Mouse (Mus musculus) heart, embryonic 13.5 days (tissue): Measurements from ENCODE around the gene Mns1. TPM values are rescaled to one million over a fixed set of nuclear protein-coding genes. Genes with fewer than 3 reads are reported as not detected.
A peak's percentile ranks its signal among the peaks of the same experiment; 100 is the strongest.

Experiments
- ATAC-seq: fragments of 200-750 bp; cut with Nextera tagmentation; 2 replicates; pipeline ENCODE4 v1.8.0; 2017; ENCODE audit warnings: moderate TSS enrichment; ENCODE audit not compliant: insufficient number of reproducible peaks, low FRiP score, low TSS enrichment; ENCODE audit errors: extremely low read depth
- H3K27ac ChIP-seq: fragments of 300-500 bp; sonication (generic); replicated peaks from 2 replicates; pipeline ENCODE4 v1.5.1; 2015; ENCODE audit warnings: moderate library complexity, mild to moderate bottlenecking, inconsistent platforms
- H3K27me3 ChIP-seq: fragments of 300-500 bp; sonication (generic); replicated peaks from 2 replicates; pipeline ENCODE4 v1.6.1; 2015; ENCODE audit warnings: mild to moderate bottlenecking, inconsistent platforms
- H3K36me3 ChIP-seq: fragments of 300-500 bp; sonication (generic); 2 replicates; pipeline ENCODE4 v1.6.1; 2015; ENCODE audit warnings: mild to moderate bottlenecking, inconsistent platforms
- H3K4me1 ChIP-seq: fragments of 300-500 bp; sonication (generic); 2 replicates; pipeline ENCODE4 v1.6.1; 2015; ENCODE audit warnings: inconsistent platforms
- H3K4me2 ChIP-seq: fragments of 300-500 bp; sonication (generic); 2 replicates; pipeline ENCODE4 v1.6.1; 2015; ENCODE audit warnings: inconsistent platforms, mild to moderate bottlenecking, moderate library complexity
- H3K4me3 ChIP-seq: fragments of 300-500 bp; sonication (generic); 2 replicates; pipeline ENCODE4 v1.5.1; 2015; ENCODE audit warnings: moderate library complexity, mild to moderate bottlenecking, inconsistent platforms
- H3K9ac ChIP-seq: fragments of 300-500 bp; sonication (generic); 2 replicates; pipeline ENCODE4 v1.6.1; 2015; ENCODE audit warnings: inconsistent platforms, mild to moderate bottlenecking, moderate library complexity
- H3K9me3 ChIP-seq: fragments of 300-500 bp; sonication (generic); 2 replicates; pipeline ENCODE4 v1.6.1; 2016; ENCODE audit warnings: inconsistent platforms
- WGBS: fragments of 180-500 bp; shearing (Covaris S2); methylation state at CpG from one replicate; pipeline ENCODE4 v1.1.7; 2015; ENCODE audit warnings: mixed read lengths; 5-methylcytosine and 5-hydroxymethylcytosine counted together
- polyA plus RNA-seq: library from polyadenylated mRNA; unstranded; fragments of >200 nt; fragmentation: Nextera tagmentation; extraction: Ambion mirVana; gene quantifications from 2 replicates; pipeline ENCODE4 v1.2.1, GENCODE M21; 2015

The Mns1 gene
- polyA plus RNA-seq, 1 experiment from 2014 or later: 16.4 TPM

DNA sequence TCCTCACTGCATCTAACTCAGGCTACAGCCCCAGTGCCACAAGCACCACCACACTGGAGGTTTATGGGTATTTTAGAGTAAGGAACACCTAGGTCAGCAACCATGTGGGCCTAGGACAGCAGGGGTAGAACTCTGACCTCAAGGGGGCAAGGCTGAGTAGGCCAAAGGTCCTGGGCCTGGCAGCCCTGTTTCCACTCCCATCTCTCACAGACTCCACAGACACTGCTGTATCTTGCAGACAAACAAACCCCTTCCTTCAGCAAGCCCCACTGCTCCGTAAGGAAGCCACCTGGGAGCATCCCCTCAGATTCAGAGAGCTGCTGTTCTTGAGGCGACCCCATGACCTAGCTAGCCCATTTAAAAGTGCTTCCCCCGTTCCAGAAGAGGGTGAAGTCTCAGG lies 32.9 kb upstream of the Mns1 start:
- H3K36me3 ChIP-seq: no peaks in the 10 kb centered on the region
- H3K27me3 ChIP-seq: no peaks in the 10 kb centered on the region; the same call in 1 of the 2 replicates

DNA sequence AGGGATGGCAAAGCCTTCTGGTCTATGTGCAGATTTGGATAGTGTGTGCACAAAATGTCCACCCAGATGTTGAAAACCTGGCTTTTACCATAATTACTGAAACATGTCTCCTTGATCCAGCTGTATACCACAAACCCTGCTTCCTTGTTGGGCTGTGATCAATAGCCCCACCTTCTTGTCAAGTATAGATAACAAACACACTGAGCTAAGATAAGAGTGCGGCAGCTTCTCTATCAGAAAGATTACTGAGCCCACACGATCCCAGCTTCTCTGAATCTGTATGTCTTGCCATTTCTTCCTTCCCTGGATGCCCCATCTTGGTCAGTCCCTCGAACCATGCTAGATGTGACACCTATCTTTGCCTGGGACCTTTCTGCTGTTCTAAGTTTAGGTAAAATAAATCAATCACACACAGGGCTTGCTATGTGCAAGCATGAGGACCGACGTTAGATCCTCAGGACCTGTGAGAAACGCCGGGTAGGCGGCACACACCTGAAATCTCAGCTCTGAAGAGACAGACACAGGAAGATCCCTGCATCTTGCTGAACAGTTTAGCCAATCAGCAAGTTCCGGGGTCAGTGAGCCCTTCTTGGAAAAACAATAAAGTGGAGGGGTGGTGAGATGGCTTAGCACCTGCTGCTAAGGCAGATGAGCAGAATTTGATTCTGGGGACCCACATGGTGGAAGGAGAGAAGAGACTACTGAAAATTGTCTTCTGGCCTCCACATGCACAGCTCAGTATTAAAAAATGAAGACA lies 31.8 kb upstream of the Mns1 start:
- H3K4me2 ChIP-seq: no peak overlapping the region
- WGBS: 69% methylated on average over 9 of the region's 9 CpGs
- no peak overlapping the region for H3K27ac ChIP-seq
- H3K4me1 ChIP-seq: peaks cover 11% of the 10 kb centered on the region
- no peak overlapping the region for H3K4me3 ChIP-seq
- no peaks in the 10 kb centered on the region for H3K9me3 ChIP-seq
- no peaks in the 10 kb centered on the region; the same call in 1 of the 2 replicates for H3K27me3 ChIP-seq
- no peak for ATAC-seq
- H3K9ac ChIP-seq: no peak overlapping the region
- H3K36me3 ChIP-seq: no peaks in the 10 kb centered on the region

More for the DNA sequence above, 32.9 kb upstream of the Mns1 start:
- Histone ChIP-seq H3K27ac (no peak overlapping the region), H3K4me1 (peaks cover 10% of the 10 kb centered on the region), H3K4me2 (no peak overlapping the region), H3K9me3 (no peaks in the 10 kb centered on the region), H3K9ac (no peak overlapping the region), H3K4me3 (no peak overlapping the region)
- ATAC-seq: no peak
- WGBS: 80% methylated on average over 3 of the region's 3 CpGs

DNA sequence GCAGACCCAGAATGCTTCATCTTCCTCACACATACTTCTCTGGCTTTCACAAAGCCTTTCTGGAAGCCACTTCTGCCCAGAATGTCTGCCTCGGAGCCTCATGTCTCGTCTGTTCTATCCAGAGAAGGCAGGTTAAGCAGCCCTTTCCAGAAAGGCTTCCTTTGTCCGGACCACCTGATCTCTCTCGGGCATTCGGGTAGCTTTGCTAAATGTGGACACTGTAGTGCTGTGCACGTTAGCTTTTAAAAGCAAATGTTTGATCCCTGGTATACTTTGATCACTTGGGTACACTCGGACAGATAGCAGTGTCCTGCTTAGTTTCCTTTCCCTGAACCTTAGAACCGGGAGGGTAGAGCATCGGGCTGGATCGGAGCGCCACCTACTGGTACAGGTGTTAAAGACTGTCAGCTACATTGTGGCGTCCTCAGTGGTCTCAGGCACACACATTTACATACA lies 29.7 kb upstream of the Mns1 start:
- H3K27ac ChIP-seq: no peak overlapping the region
- 0 out of 2 replicates have a peak, but pooled peaks have one; percentile 49 for ATAC-seq
- no peaks in the 10 kb centered on the region for H3K9me3 ChIP-seq
- H3K36me3 ChIP-seq: no peaks in the 10 kb centered on the region
- peak overlapping the region; percentile 69 for H3K4me2 ChIP-seq
- H3K27me3 ChIP-seq: no peaks in the 10 kb centered on the region; the same call in 1 of the 2 replicates
- peaks cover 18% of the 10 kb centered on the region for H3K4me1 ChIP-seq
- 8% methylated on average over 12 of the region's 12 CpGs for WGBS
- peak overlapping the region; percentile 72 for H3K9ac ChIP-seq
- peak overlapping the region; percentile 51 for H3K4me3 ChIP-seq

DNA sequence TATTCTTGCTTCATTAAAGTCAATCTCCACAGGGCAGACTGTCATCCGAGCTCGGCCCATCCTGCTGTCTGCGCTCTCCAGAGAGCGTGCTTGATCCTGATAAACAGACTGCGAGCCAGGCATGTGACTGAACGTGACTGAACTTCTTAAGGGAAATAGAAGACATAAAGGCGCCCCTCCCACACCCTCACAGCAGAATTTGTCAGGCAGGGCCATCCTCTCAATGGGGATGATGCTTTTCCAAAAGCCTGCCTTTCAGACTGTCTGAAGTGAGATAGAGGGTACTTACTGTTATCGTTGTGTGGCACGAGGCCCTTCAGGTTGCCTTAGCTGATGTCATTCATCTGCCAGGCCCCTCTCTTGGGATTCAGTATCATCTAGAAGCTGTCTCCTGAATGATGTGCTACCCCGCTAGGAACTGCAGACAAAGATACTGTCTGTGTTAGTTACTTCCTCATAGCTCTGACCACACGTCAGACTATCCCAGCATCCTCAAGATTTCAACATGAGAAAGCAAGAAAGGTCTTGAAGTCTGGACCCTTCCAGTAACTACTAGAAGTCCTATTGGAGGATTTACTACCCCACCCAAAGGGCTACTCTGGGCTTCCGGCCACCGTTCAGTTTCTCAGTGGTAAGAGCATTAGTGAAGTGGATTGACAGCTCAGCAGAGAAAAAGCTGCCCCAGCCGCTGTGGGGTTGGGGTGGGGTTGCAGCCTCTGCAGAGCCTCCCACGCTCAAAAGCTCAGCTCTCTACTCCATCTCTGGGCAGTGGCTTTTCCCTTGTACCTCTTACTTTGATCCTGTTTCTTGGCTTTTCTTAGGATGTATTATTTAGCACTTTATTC lies 28.2 kb upstream of the Mns1 start:
- no peaks in the 10 kb centered on the region for H3K36me3 ChIP-seq
- H3K9ac ChIP-seq: peak overlapping the region; percentile 16; the same call in 1 of the 2 replicates
- no peaks in the 10 kb centered on the region; the same call in 1 of the 2 replicates for H3K27me3 ChIP-seq
- peak overlapping the region; percentile 69 for H3K4me2 ChIP-seq
- H3K27ac ChIP-seq: no peak overlapping the region
- WGBS: 14% methylated on average over 15 of the region's 15 CpGs
- ATAC-seq: no peak
- peaks cover 18% of the 10 kb centered on the region for H3K4me1 ChIP-seq
- no peaks in the 10 kb centered on the region for H3K9me3 ChIP-seq
- no peak overlapping the region for H3K4me3 ChIP-seq

DNA sequence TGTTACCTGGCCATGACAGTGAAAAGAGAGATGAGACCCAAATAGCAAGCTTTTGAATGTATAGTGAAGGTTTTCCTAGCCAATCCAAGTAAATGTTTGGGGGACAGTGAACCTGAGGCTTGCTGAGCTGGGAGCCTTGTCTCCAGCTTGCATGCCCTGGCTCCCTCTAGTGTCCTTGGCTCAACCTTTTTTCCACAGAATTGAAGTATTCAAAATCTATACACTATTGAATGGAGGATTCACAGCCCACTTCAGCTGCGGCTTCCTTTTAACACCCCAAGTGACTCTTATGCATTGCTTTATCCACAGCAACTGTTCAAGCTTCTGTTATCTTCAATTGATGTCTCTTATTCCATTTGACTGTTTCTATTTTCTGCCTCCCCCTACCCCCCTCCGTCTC lies 26.1 kb upstream of the Mns1 start:
- Histone ChIP-seq H3K9me3 (no peaks in the 10 kb centered on the region), H3K27me3 (no peaks in the 10 kb centered on the region), H3K4me2 (no peak overlapping the region), H3K4me1 (peaks cover 18% of the 10 kb centered on the region), H3K4me3 (no peak overlapping the region), H3K9ac (no peak overlapping the region), H3K36me3 (no peaks in the 10 kb centered on the region), H3K27ac (no peak overlapping the region)
- ATAC-seq: no peak
- WGBS: 81% methylated on average over 2 of the region's 2 CpGs

DNA sequence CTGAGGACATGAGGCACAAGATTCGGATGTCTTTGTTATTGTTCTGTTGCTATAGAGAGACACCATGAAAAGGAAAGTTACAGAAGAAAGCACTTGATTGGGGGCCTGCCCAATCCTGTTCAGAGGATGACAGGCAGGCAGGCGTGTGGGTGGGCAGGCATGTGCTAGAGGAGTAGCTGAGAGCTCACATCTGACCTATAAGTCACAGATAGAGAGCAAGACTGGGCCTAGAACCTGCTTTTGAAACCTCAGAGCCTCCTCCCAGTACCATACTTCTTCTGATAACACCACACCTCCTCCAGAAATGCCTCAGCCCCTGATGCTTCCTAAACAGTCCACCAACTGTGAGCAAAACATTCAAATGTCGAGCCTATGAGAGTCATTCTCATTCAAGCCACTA lies 19.4 kb upstream of the Mns1 start:
- no peak overlapping the region for H3K27ac ChIP-seq
- no peak overlapping the region for H3K4me3 ChIP-seq
- no peaks in the 10 kb centered on the region for H3K36me3 ChIP-seq
- H3K4me1 ChIP-seq: peaks cover 22% of the 10 kb centered on the region
- ATAC-seq: no peak
- no peak overlapping the region for H3K9ac ChIP-seq
- H3K27me3 ChIP-seq: no peaks in the 10 kb centered on the region
- WGBS: 74% methylated on average over 3 of the region's 3 CpGs
- no peaks in the 10 kb centered on the region for H3K9me3 ChIP-seq
- no peak overlapping the region for H3K4me2 ChIP-seq

DNA sequence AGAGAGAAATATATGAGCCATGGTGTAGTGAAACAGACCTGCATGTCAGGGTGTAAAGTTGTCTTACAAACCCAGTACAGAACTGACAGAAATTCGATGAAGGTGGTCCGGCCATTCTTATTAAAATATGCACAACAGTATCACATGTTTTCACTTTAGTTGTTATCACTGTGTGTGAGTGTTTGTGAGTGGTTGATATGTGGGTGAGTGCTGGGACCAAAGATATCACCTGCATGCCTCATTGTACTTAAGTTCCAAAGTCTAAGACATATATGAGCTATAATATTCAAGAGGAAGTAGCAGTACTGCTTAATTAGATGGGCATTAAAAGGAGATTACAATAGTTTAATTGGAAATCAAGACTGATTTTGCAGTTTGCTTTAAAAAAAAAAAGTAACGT lies 17.3 kb upstream of the Mns1 start:
- ATAC-seq: no peak
- Histone ChIP-seq H3K36me3 (no peaks in the 10 kb centered on the region), H3K9me3 (no peaks in the 10 kb centered on the region), H3K9ac (no peak overlapping the region), H3K27ac (no peak overlapping the region), H3K27me3 (no peaks in the 10 kb centered on the region), H3K4me3 (no peak overlapping the region), H3K4me2 (no peak overlapping the region), H3K4me1 (peaks cover 22% of the 10 kb centered on the region)
- WGBS: 59% methylated on average over 3 of the region's 3 CpGs

DNA sequence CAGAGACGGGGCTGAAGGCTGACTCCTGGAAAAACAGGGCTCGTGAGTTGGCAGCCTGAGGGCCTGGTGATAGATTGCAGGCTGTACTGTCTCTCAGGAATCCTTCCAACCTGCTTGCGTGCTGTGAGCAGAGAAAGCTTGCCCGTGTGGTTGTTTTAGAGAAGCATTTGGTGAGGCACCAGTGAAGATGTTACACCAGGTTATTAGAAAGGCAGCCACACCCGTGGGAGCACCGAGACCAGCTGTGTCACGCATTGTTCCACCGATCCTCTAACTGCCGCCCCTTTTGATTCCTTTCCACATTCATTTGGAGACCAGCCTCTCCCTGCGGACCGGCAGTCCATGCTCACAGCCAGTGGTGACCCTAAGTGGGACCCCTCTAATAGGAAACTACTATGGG lies 15.5 kb upstream of the Mns1 start:
- 60% methylated on average over 11 of the region's 11 CpGs for WGBS
- H3K36me3 ChIP-seq: no peaks in the 10 kb centered on the region
- no peak overlapping the region for H3K4me3 ChIP-seq
- ATAC-seq: no peak
- peak overlapping the region; percentile 32 for H3K27ac ChIP-seq
- no peaks in the 10 kb centered on the region for H3K9me3 ChIP-seq
- no peak overlapping the region; the same call in 1 of the 2 replicates for H3K9ac ChIP-seq
- peak overlapping the region; percentile 20 for H3K4me2 ChIP-seq
- H3K27me3 ChIP-seq: no peaks in the 10 kb centered on the region
- H3K4me1 ChIP-seq: peaks cover 22% of the 10 kb centered on the region

DNA sequence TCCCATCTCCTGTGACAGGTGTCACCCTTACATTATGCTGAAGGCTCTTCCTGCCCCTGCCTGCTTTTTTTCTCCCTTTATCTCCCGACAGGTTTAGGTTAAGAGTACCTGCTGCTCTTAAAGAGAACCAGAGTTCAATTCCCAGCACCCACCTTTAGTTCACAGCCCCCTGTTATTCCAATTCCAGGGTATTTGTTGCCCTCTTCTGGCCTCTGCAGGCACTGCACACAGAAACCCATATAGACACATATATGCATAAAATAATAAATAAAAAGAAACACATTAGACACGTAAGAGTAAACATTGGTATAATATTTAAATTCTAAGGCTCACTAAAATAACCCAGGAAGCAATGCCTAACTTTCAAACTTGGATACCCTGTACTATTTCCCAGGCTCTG lies 15.1 kb upstream of the Mns1 start:
- ATAC-seq: no peak
- peaks cover 22% of the 10 kb centered on the region for H3K4me1 ChIP-seq
- no peak overlapping the region for H3K4me3 ChIP-seq
- WGBS: 68% methylated on average over 2 of the region's 2 CpGs
- H3K9ac ChIP-seq: no peak overlapping the region
- no peak overlapping the region for H3K4me2 ChIP-seq
- no peaks in the 10 kb centered on the region for H3K36me3 ChIP-seq
- no peaks in the 10 kb centered on the region for H3K9me3 ChIP-seq
- H3K27ac ChIP-seq: no peak overlapping the region
- H3K27me3 ChIP-seq: no peaks in the 10 kb centered on the region

DNA sequence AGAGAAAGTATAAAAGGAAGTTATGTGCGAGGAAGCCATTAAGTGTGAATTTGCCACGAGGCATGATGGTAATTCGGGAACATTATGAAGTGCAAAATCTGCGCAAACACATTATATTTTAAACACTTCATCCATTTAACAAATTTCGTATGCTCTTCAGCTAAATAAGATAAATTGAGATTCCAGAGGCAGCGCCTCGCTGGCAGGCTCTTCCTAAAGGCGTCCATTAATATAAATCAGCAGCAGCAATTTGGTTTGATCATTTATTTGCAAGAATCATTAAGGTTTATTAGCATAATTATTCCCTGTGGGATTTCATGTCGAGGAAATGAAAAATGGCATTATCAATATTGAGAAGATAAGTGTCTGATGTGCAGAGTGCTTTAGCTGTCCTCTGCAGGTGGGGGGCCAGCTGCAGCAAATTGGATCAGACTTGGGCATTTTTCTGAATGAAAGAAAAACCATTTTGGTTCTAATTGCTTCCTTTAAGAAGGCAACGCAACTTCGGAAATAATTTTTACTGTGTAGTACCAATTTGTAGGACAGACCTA lies 12.4 kb upstream of the Mns1 start:
- H3K27ac ChIP-seq: no peak overlapping the region
- H3K27me3 ChIP-seq: 0 out of 2 replicates have a peak, but pooled peaks cover 3% of the 10 kb centered on the region
- peaks cover 22% of the 10 kb centered on the region for H3K4me1 ChIP-seq
- ATAC-seq: no peak
- no peaks in the 10 kb centered on the region for H3K36me3 ChIP-seq
- H3K9me3 ChIP-seq: no peaks in the 10 kb centered on the region
- no peak overlapping the region for H3K4me3 ChIP-seq
- H3K4me2 ChIP-seq: no peak overlapping the region
- WGBS: 76% methylated on average over 11 of the region's 11 CpGs
- no peak overlapping the region for H3K9ac ChIP-seq

DNA sequence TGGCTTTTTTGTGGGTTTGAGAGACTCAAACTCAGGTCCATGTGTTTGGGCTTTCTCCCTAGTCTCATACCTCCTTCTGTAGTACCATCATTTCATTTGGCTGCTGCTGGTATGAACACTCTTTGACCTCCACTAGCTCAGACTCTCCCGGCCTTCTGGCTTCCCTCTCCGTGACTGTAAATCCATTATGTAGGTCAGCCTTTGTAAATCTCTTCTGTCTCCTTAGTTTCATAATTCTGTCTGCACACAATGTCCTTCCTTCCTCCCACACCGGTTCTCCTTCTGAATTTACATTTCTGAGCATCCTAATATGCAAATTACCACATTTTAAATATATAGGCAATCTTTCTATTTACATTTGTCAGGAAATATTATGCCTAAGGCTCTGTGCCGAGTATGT lies 9.9 kb upstream of the Mns1 start:
- Histone ChIP-seq H3K36me3 (no peaks in the 10 kb centered on the region), H3K4me2 (no peak overlapping the region), H3K9me3 (no peaks in the 10 kb centered on the region), H3K9ac (no peak overlapping the region), H3K27ac (no peak overlapping the region), H3K4me1 (no peaks in the 10 kb centered on the region), H3K27me3 (0 out of 2 replicates have a peak, but pooled peaks cover 6% of the 10 kb centered on the region), H3K4me3 (no peak overlapping the region)
- ATAC-seq: no peak
- 61% methylated on average over 4 of the region's 4 CpGs for WGBS
